Mouse (Mus musculus) midbrain, embryonic 13.5 days (tissue): ENCODE data around the gene Coch. TPM values are rescaled to one million over a fixed set of nuclear protein-coding genes. Genes with fewer than 3 reads are reported as not detected.
"Not testable (repeated sequence)": the region's sequence is repeated elsewhere in the genome, so short reads cannot be mapped to it uniquely, and the experiment has no call there.

Experiments used
- ATAC-seq: fragments of 200-750 bp; cut with Nextera tagmentation; 2 replicates; pipeline ENCODE4 v1.8.0; 2017; ENCODE audit warnings: mild to moderate bottlenecking, moderate TSS enrichment, moderate library complexity
- H3K27ac ChIP-seq: fragments of 300-500 bp; sonication (generic); 2 replicates; pipeline ENCODE4 v1.5.1; 2015; ENCODE audit warnings: inconsistent platforms, mild to moderate bottlenecking, moderate library complexity
- H3K27me3 ChIP-seq: fragments of 300-500 bp; sonication (generic); 2 replicates; pipeline ENCODE4 v1.6.1; 2015; ENCODE audit warnings: mild to moderate bottlenecking, inconsistent platforms
- H3K36me3 ChIP-seq: fragments of 300-500 bp; sonication (generic); 2 replicates; pipeline ENCODE4 v1.6.1; 2015; ENCODE audit warnings: mild to moderate bottlenecking, inconsistent platforms
- H3K4me1 ChIP-seq: fragments of 300-500 bp; sonication (generic); replicated peaks from 2 replicates; pipeline ENCODE4 v1.6.1; 2015; ENCODE audit warnings: inconsistent platforms
- H3K4me2 ChIP-seq: fragments of 300-500 bp; sonication (generic); replicated peaks from 2 replicates; pipeline ENCODE4 v1.6.1; 2015; ENCODE audit warnings: moderate library complexity, mild to moderate bottlenecking, inconsistent platforms
- H3K4me3 ChIP-seq: fragments of 300-500 bp; sonication (generic); replicated peaks from 2 replicates; pipeline ENCODE4 v1.5.1; 2015; ENCODE audit warnings: mild to moderate bottlenecking, inconsistent platforms
- H3K9ac ChIP-seq: fragments of 300-500 bp; sonication (generic); replicated peaks from 2 replicates; pipeline ENCODE4 v1.6.1; 2015; ENCODE audit warnings: mild to moderate bottlenecking, inconsistent platforms
- H3K9me3 ChIP-seq: fragments of 300-500 bp; sonication (generic); 2 replicates; pipeline ENCODE4 v1.6.1; 2016; ENCODE audit warnings: mild to moderate bottlenecking, inconsistent platforms
- WGBS: fragments of 180-500 bp; shearing (Covaris S2); methylation state at CpG from one replicate; pipeline ENCODE4 v1.1.7; 2015; 5-methylcytosine and 5-hydroxymethylcytosine counted together
- polyA plus RNA-seq: library from polyadenylated mRNA; unstranded; fragments of >200 nt; fragmentation: Nextera tagmentation; extraction: Ambion mirVana; gene quantifications from 2 replicates; pipeline ENCODE4 v1.2.1, GENCODE M21; 2015

The Coch gene
- polyA plus RNA-seq = 6.7 TPM in 2 replicates

GRCm38 (mm10) chr12:51593229-51594029 is at the start of gene Coch:
Coch (plus strand) TSS chr12:51593341.
- Histone ChIP-seq H3K9me3 (no peaks in the 10 kb centered on the region), H3K27ac (no peak within 1 kb of the TSS), H3K9ac (peak within 1 kb of the TSS; percentile 74), H3K27me3 (peaks cover 57% of the 10 kb centered on the region), H3K4me1 (peaks cover 21% of the 10 kb centered on the region), H3K4me2 (peak within 1 kb of the TSS; percentile 98), H3K4me3 (peak within 1 kb of the TSS; percentile 75), H3K36me3 (no peaks in the 10 kb centered on the region)
- peak; percentile 93 for ATAC-seq
- under 1% methylated on average over 68 of the region's 79 CpGs for WGBS

DNA sequence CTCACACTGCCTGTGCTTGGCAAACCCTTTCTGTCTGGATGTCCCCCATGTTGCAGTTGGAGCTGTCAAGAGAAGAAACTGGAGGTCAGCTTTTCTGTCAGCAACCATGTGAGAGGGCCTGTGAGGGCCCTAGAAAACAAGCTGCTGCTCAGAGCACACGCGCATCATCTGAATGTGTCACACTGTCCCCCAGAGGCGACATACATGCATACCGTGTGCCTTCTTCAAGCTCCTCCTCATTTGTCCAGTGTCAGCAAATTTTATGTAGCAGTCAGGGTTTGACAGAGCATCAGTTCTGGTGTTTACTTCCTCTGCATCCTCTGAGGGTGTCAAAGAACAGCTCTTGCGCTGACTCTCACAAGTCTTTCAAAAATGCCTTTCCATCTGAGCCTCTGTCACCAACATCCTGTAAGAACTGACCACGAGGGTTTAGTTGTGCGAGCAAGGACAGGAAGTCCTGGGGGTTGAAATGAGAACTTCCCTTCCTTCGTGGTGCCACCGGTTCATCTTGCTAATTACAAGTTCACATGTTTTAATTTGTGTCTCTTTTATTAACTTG is 49.7 kb upstream of the Coch start:
- Histone ChIP-seq H3K4me3 (no peak overlapping the region), H3K9ac (no peak overlapping the region), H3K4me1 (no peaks in the 10 kb centered on the region), H3K27me3 (no peaks in the 10 kb centered on the region), H3K36me3 (no peaks in the 10 kb centered on the region), H3K9me3 (peaks cover under 1% of the 10 kb centered on the region; the same call in 1 of the 2 replicates), H3K4me2 (no peak overlapping the region), H3K27ac (no peak overlapping the region)
- no peak for ATAC-seq
- WGBS = 89% methylated on average over 9 of the region's 9 CpGs

- no peak overlapping the region for H3K27ac ChIP-seq
- H3K4me2 ChIP-seq = no peak overlapping the region
- WGBS = 80% methylated on average over 1 of the region's 1 CpGs
- H3K4me1 ChIP-seq = no peaks in the 10 kb centered on the region
- no peaks in the 10 kb centered on the region for H3K36me3 ChIP-seq
- H3K27me3 ChIP-seq = no peaks in the 10 kb centered on the region
- ATAC-seq = no peak
- no peak overlapping the region for H3K4me3 ChIP-seq
- H3K9me3 ChIP-seq = 0 out of 2 replicates have a peak, but pooled peaks cover 3% of the 10 kb centered on the region
- H3K9ac ChIP-seq = no peak overlapping the region
Observed at GRCm38 (mm10) chr12:51555041-51555440, 38.1 kb upstream of the Coch start.

DNA sequence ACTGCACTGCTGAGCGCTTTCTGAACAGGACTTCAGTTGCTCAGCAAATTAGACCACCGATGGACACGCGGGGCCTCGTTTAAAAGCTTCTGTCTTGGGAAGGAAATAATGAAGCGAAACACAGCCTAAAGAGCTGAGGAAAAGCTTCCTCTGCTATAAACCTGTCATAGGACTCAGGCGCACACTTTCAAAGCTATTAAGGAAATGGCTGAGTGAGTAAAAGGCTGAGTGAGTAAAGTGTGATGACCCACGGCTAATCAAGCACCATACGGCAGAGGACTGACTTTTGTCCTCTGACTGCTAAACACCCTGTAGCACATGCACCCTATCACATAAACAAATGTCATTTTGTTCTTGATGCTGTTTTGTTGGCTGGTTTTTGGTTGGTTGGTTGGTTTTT is 31.7 kb upstream of the Coch start:
- no peak for ATAC-seq
- Histone ChIP-seq H3K27ac (no peak overlapping the region), H3K27me3 (no peaks in the 10 kb centered on the region), H3K4me3 (no peak overlapping the region), H3K4me1 (no peaks in the 10 kb centered on the region), H3K9ac (no peak overlapping the region), H3K4me2 (no peak overlapping the region), H3K9me3 (0 out of 2 replicates have a peak, but pooled peaks cover 5% of the 10 kb centered on the region), H3K36me3 (no peaks in the 10 kb centered on the region)
- 80% methylated on average over 9 of the region's 9 CpGs for WGBS

DNA sequence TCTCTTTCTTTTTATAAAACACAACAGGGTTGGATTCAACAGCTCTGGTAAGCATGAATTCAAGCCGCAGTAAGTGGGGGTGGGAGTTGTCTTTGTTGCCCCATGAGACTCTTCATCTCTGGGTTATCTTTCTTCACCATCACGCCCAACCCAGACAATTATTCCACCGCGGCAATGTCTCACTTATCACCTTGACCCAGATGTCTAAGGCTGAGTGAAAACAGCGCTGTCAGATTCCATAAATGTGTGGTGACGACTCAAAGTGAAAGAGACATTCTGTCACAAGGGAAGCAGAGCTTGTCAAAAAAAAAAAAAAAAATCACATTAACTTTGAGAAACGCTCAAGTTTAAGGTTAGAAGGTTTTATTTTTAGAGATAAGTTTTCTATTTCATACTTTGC is 25.9 kb upstream of the Coch start:
- 0 out of 2 replicates have a peak, but pooled peaks cover 5% of the 10 kb centered on the region for H3K9me3 ChIP-seq
- WGBS = 80% methylated on average over 7 of the region's 7 CpGs
- H3K4me1 ChIP-seq = no peaks in the 10 kb centered on the region
- no peaks in the 10 kb centered on the region for H3K36me3 ChIP-seq
- no peaks in the 10 kb centered on the region for H3K27me3 ChIP-seq
- no peak overlapping the region for H3K4me3 ChIP-seq
- no peak overlapping the region for H3K27ac ChIP-seq
- ATAC-seq = no peak
- no peak overlapping the region for H3K4me2 ChIP-seq
- H3K9ac ChIP-seq = no peak overlapping the region

DNA sequence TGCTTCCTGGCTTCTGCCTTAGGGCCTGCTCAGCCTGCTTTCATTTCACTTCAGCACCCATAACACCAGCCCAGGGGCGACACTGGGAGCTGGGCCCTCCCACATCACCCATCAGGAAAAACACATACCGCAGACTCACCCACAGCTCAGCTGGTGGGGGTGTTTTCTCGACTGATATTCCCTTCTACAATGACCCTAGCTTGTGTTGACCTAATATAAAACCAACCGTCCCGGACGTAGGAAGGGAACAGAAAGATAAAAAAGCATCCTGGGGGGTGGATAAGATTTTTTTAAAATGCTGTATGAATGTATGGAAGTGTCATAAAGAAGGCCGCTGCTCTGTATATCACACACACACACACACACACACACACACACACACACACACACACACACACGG is 23.7 kb upstream of the Coch start:
- 92% methylated on average over 8 of the region's 8 CpGs for WGBS
- no peak overlapping the region for H3K9ac ChIP-seq
- no peaks in the 10 kb centered on the region for H3K27me3 ChIP-seq
- H3K36me3 ChIP-seq = no peaks in the 10 kb centered on the region
- 0 out of 2 replicates have a peak, but pooled peaks cover 5% of the 10 kb centered on the region for H3K9me3 ChIP-seq
- no peak for ATAC-seq
- H3K4me1 ChIP-seq = no peaks in the 10 kb centered on the region
- H3K4me3 ChIP-seq = no peak overlapping the region
- no peak overlapping the region for H3K27ac ChIP-seq
- no peak overlapping the region for H3K4me2 ChIP-seq

- ATAC-seq = no peak
- Histone ChIP-seq H3K4me3 (no peak overlapping the region), H3K9me3 (0 out of 2 replicates have a peak, but pooled peaks cover 5% of the 10 kb centered on the region), H3K27ac (no peak overlapping the region), H3K4me1 (no peaks in the 10 kb centered on the region), H3K9ac (no peak overlapping the region), H3K36me3 (no peaks in the 10 kb centered on the region), H3K4me2 (no peak overlapping the region), H3K27me3 (no peaks in the 10 kb centered on the region)
- WGBS = 68% methylated on average over 7 of the region's 7 CpGs
Observed at GRCm38 (mm10) chr12:51569944-51570343, 23.2 kb upstream of the Coch start.

DNA sequence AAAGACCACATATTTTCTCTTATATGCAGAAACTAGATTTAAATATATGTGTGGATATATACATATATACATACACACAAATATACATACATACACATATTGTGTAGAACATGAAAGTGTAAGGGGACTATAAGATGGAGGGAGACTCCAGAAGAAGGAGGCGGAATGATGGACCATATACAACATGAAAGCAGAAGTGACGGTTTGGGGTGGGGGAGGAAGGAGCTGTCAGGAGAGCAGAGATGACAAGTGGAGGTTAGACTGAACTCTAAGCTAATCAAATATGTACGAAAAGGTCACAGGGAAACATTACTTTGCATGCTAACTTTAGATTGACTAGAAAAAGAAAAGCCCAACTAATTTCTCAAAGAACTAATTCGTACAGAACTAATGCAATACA is 20.5 kb upstream of the Coch start:
- Histone ChIP-seq H3K27ac (no peak overlapping the region), H3K27me3 (no peaks in the 10 kb centered on the region), H3K36me3 (no peaks in the 10 kb centered on the region), H3K4me3 (no peak overlapping the region), H3K9me3 (no peaks in the 10 kb centered on the region), H3K9ac (no peak overlapping the region), H3K4me2 (no peak overlapping the region), H3K4me1 (no peaks in the 10 kb centered on the region)
- no peak for ATAC-seq
- 87% methylated on average over 4 of the region's 4 CpGs for WGBS

DNA sequence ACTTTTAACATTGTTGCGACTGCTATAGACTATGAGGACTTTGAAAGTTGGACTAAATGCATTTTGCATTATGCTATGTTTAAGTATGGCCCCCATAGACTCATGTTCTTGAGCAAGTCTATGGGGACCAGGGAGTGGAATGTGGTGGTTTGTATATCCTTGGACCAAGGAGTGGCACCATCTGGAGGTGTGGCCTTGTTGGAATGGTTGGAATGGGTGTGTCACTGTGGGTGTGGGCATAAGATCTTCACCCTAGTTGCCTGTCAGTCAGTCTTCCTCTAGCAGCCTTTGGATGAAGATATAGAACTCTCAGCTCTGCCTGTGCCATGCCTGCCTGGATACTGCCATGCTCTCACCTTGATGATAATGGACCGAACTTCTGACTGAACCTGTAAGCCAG is 15.3 kb upstream of the Coch start:
- not testable (repeated sequence) for ATAC-seq, H3K9me3 ChIP-seq, H3K4me2 ChIP-seq, H3K9ac ChIP-seq, H3K27me3 ChIP-seq, H3K4me1 ChIP-seq, H3K27ac ChIP-seq, H3K36me3 ChIP-seq, H3K4me3 ChIP-seq
- WGBS = 88% methylated on average over 2 of the region's 2 CpGs

DNA sequence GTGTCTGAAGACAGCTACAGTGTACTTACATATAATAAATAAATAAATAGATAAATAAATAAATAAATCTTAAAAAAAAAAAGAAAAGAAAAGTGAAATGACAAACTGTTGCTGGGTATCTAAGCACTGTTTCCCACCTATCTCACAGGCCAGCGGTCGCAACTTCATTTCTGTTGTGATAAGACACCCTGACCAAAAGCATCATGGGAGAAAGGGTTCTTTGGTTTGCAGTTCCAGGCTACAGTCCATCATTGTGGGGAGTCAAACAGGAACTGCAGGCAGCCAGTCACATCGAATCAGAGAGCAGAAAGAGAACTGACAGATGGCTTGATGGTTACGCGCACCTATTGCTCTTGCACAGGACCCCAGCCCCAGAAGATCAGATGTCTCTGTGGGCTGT is 3.9 kb upstream of the Coch start:
- 87% methylated on average over 5 of the region's 5 CpGs for WGBS
- Histone ChIP-seq H3K4me2 (no peak overlapping the region), H3K27me3 (peaks cover 30% of the 10 kb centered on the region), H3K27ac (no peak overlapping the region), H3K36me3 (no peaks in the 10 kb centered on the region), H3K9ac (no peak overlapping the region), H3K4me3 (no peak overlapping the region), H3K9me3 (peaks cover 4% of the 10 kb centered on the region; the same call in 1 of the 2 replicates), H3K4me1 (peaks cover 16% of the 10 kb centered on the region)
- ATAC-seq = no peak

DNA sequence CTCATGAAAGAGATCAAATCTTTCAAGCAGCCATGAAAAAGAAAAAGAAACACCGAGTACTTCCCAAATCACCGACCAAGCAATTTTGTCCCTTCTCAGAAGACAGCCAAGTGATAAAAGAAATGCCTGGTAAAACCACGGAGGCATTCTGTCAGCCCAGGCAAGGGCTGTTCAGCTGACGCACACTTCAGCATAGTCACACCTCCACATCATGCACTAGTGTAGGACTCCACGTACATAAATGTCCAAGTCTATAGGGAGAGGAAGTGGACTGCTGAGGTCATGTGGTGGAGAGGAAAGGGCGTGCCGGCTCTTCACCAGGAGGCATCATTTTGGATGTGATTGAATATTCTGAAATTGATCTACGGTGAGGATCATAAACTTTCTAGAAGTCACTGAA is 1.2 kb upstream of the Coch start:
- Histone ChIP-seq H3K27me3 (peaks cover 56% of the 10 kb centered on the region), H3K36me3 (no peaks in the 10 kb centered on the region), H3K4me3 (no peak overlapping the region), H3K9me3 (no peaks in the 10 kb centered on the region), H3K4me2 (no peak overlapping the region), H3K27ac (no peak overlapping the region), H3K9ac (no peak overlapping the region), H3K4me1 (peaks cover 21% of the 10 kb centered on the region)
- ATAC-seq = no peak
- WGBS = 76% methylated on average over 8 of the region's 8 CpGs

DNA sequence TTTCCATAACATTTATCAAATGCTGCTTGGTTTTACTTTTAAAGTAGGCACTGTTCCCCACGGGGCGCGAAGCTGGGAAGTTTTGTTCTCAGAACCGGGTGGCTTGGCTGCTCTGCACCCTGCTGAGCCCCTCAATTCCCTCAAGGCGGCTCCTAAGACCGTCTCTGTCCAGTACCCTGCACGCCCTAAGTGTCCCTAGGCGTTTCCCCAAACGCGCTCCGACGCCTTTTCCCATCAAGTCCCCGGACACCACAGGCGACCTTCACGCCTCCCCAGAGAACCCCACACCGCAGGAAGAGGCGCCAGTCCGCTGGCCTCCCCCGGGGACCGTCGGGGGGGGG is 283 bp upstream of the Coch start:
- Histone ChIP-seq H3K27me3 (peaks cover 57% of the 10 kb centered on the region), H3K36me3 (no peaks in the 10 kb centered on the region), H3K27ac (no peak overlapping the region), H3K9ac (peak overlapping the region; percentile 74), H3K4me1 (peaks cover 21% of the 10 kb centered on the region), H3K4me2 (peak overlapping the region; percentile 98), H3K9me3 (no peaks in the 10 kb centered on the region), H3K4me3 (peak overlapping the region; percentile 75)
- ATAC-seq = peak; percentile 72
- WGBS = 1% methylated on average over 21 of the region's 21 CpGs
